Mouse (Mus musculus) liver, adult 2 months (tissue): Measurements from ENCODE around the gene Loxl1.

Experiments used
- CTCF ChIP-seq: fragments of 200-500 bp; IDR thresholded peaks from 2 replicates; pipeline ENCODE4 v1.5.1; 2011; ENCODE audit warnings: low read depth, low read length, control low read depth
- POLR2A ChIP-seq: fragments of 200-500 bp; IDR thresholded peaks from 2 replicates; pipeline ENCODE4 v1.6.1; 2011; ENCODE audit warnings: low read length, control low read depth; ENCODE audit not compliant: insufficient read depth; ENCODE audit errors: extremely low read depth

GRCm38 (mm10) chr9:58318317-58318716, 5.3 kb upstream of the Loxl1 start:
- TF ChIP-seq CTCF (no peak), POLR2A (no peak)
